Mouse (Mus musculus): ENCODE measurements around the gene Fam78a.

- TF ChIP-seq CTCF (IDR thresholded peaks at IDR 0.05) (no peak), EP300 (IDR thresholded peaks at IDR 0.05) (no peak)
Measured at GRCm38 (mm10) chr2:32064913-32065312, 19.7 kb downstream of the Fam78a start.

Measured in lung, postnatal 0 days (tissue).